Mouse (Mus musculus): ENCODE measurements at regions not wholly inside any gene's neighbourhood (a gene's known extent, or its start where the extent isn't known, plus 50 kb on each side); places are given as distances from the start of the nearest gene placed in this dataset.

GRCm38 (mm10) chr9:93870778-93871177 lies 667.1 kb downstream of the 1190002N15Rik start:
- TF ChIP-seq CTCF (IDR thresholded peaks at IDR 0.05; ENCODE audit: borderline replicate concordance, insufficient read depth, low read depth, low read length) (no peak), POLR2A (IDR thresholded peaks at IDR 0.05; ENCODE audit: borderline replicate concordance, insufficient read depth, low read length) (no peak)

Data from cerebellum, adult 2 months (tissue).